Mouse (Mus musculus) myocyte (in vitro differentiated cells): ENCODE results near the gene Tmco4. TPM values are rescaled to one million over a fixed set of nuclear protein-coding genes. Genes with fewer than 3 reads are reported as not detected.

Experiments used
- H3K27me3 ChIP-seq: one replicate; pipeline ENCODE4 v1.6.1; 2011; ENCODE audit not compliant: control insufficient read depth, insufficient read depth, insufficient read length
- H3K36me3 ChIP-seq: one replicate; pipeline ENCODE4 v1.6.1; 2011; ENCODE audit not compliant: control insufficient read depth, insufficient read depth
- H3K4me2 ChIP-seq: one replicate; pipeline ENCODE4 v1.6.1; 2011; ENCODE audit warnings: low read depth, control low read depth
- H3K4me3 ChIP-seq: one replicate; pipeline ENCODE4 v1.5.1; 2011; ENCODE audit warnings: mild to moderate bottlenecking, control low read depth, moderate library complexity
- H3K79me2 ChIP-seq: one replicate; pipeline ENCODE4 v1.6.1; 2011; ENCODE audit not compliant: control insufficient read depth, insufficient read depth
- H3ac ChIP-seq: one replicate; pipeline ENCODE4 v1.6.1; 2011; ENCODE audit not compliant: control insufficient read depth, insufficient read length
- CEBPB ChIP-seq: IDR thresholded peaks from 2 replicates; pipeline ENCODE4 v1.6.1; 2011; ENCODE audit warnings: mild to moderate bottlenecking, moderate library complexity; ENCODE audit not compliant: poor library complexity, insufficient read depth, severe bottlenecking
- E2F4 ChIP-seq: IDR thresholded peaks from one replicate; pipeline ENCODE4 v1.6.1; 2011; ENCODE audit warnings: mild to moderate bottlenecking, control low read depth, moderate library complexity; ENCODE audit not compliant: insufficient read depth
- MAX ChIP-seq: IDR thresholded peaks from one replicate; pipeline ENCODE4 v1.6.1; 2011; ENCODE audit warnings: low read depth, mild to moderate bottlenecking, control low read depth
- MYOD1 ChIP-seq, 3 experiments: IDR thresholded peaks; one replicate each; pipeline ENCODE4 v1.6.1; 2011; ENCODE audit warnings: control low read depth in 2 of 3, low read depth in 2 of 3, mild to moderate bottlenecking in 2 of 3, moderate library complexity in 1 of 3; ENCODE audit not compliant: insufficient read length in 2 of 3, control insufficient read depth in 1 of 3
- MYOG ChIP-seq, 3 experiments: IDR thresholded peaks; one replicate each; pipeline ENCODE4 v1.6.1; 2011; ENCODE audit warnings: control low read depth in 2 of 3, low read depth in 2 of 3, mild to moderate bottlenecking in 2 of 3; ENCODE audit not compliant: insufficient read length in 2 of 3, control insufficient read depth in 1 of 3, insufficient read depth in 1 of 3
- POLR2A ChIP-seq: IDR thresholded peaks from one replicate; pipeline ENCODE4 v1.6.1; 2011; ENCODE audit warnings: low read depth, mild to moderate bottlenecking, control low read depth, moderate library complexity; ENCODE audit not compliant: insufficient read length
- POLR2AphosphoS2 ChIP-seq: IDR thresholded peaks from one replicate; pipeline ENCODE4 v1.6.1; 2011; ENCODE audit warnings: low read depth, control low read depth; ENCODE audit not compliant: insufficient read length
- REST ChIP-seq: IDR thresholded peaks from one replicate; pipeline ENCODE4 v1.6.1; 2011; ENCODE audit warnings: mild to moderate bottlenecking, control low read depth, moderate library complexity; ENCODE audit not compliant: insufficient read depth, insufficient read length
- SRF ChIP-seq: IDR thresholded peaks from one replicate; pipeline ENCODE4 v1.6.1; 2011; ENCODE audit warnings: low read depth; ENCODE audit not compliant: control insufficient read depth, insufficient read length
- TCF12 ChIP-seq: IDR thresholded peaks from one replicate; pipeline ENCODE4 v1.6.1; 2011; ENCODE audit warnings: mild to moderate bottlenecking, control low read depth; ENCODE audit not compliant: poor library complexity, insufficient read depth, severe bottlenecking
- TCF3 ChIP-seq: IDR thresholded peaks from one replicate; pipeline ENCODE4 v1.6.1; 2011; ENCODE audit warnings: low read depth, control low read depth; ENCODE audit not compliant: insufficient read length
- USF1 ChIP-seq: IDR thresholded peaks from one replicate; pipeline ENCODE4 v1.6.1; 2011; ENCODE audit warnings: low read depth, mild to moderate bottlenecking, control low read depth, moderate library complexity
- polyA plus RNA-seq: library from polyadenylated mRNA; unstranded; fragments of >200 nt; fragmentation: generic; extraction: Trizol; gene quantifications from one replicate; pipeline ENCODE4 v1.2.1, GENCODE M21; 2012; ENCODE audit warnings: missing spikeins

Gene Tmco4
- polyA plus RNA-seq, 1 experiment = 3.8 TPM

DNA sequence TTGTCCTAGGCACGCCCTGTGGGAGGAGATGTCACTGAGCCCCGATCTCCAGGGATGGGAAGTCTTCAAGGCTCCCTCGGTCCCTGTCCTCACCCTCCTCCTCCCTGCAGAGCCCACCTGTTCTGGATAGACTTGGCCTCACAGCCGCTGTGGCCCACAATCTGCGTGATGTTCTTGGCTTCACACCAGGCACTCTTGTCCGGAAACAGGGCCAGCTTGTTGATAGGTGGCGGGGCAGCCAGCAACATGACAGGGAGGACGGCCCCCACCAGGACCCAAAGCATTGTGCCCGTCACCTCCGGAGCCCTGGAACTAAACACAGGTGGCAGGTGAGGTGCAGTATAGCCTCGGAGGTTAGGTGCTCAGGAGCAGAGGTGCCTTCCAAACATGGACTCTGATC, 112.6 kb downstream of the Tmco4 start:
- TF ChIP-seq POLR2A (no peak), USF1 (no peak), CEBPB (no peak), MYOD1 (IDR thresholded peaks at IDR 0.05; ENCODE audit: control insufficient read depth in 1 of 3, insufficient read length in 2 of 3, low read depth in 2 of 3) (no peak), TCF3 (no peak), MAX (no peak), REST (no peak), SRF (no peak), POLR2AphosphoS2 (no peak), E2F4 (no peak), TCF12 (no peak), MYOG (IDR thresholded peaks at IDR 0.05; ENCODE audit: control insufficient read depth in 1 of 3, insufficient read depth in 1 of 3, insufficient read length in 2 of 3, low read depth in 2 of 3) (no peak)
- H3ac ChIP-seq = no peak overlapping the region
- no peak overlapping the region for H3K4me3 ChIP-seq
- no peaks in the 10 kb centered on the region for H3K79me2 ChIP-seq
- no peaks in the 10 kb centered on the region for H3K36me3 ChIP-seq
- no peak overlapping the region for H3K4me2 ChIP-seq
- no peaks in the 10 kb centered on the region for H3K27me3 ChIP-seq

- TF ChIP-seq SRF (no peak), TCF3 (no peak)
- Histone ChIP-seq H3K27me3 (no peaks in the 10 kb centered on the region), H3K4me2 (no peak overlapping the region), H3K4me3 (no peak overlapping the region), H3K36me3 (no peaks in the 10 kb centered on the region), H3K79me2 (no peaks in the 10 kb centered on the region), H3ac (no peak overlapping the region)
These were observed 113.3 kb downstream of the Tmco4 start for GRCm38 (mm10) chr4:139086037-139086436.

- TF ChIP-seq CEBPB (no peak), USF1 (no peak), REST (no peak), MYOD1 (IDR thresholded peaks at IDR 0.05; ENCODE audit: control insufficient read depth in 1 of 3, insufficient read length in 2 of 3, low read depth in 2 of 3) (no peak), POLR2A (no peak), TCF3 (no peak)
- Histone ChIP-seq H3K27me3 (no peaks in the 10 kb centered on the region), H3K4me2 (no peak overlapping the region), H3K79me2 (no peaks in the 10 kb centered on the region), H3K36me3 (no peaks in the 10 kb centered on the region), H3K4me3 (no peak overlapping the region), H3ac (no peak overlapping the region)
These were observed 114.3 kb downstream of the Tmco4 start for GRCm38 (mm10) chr4:139086984-139087383.

DNA sequence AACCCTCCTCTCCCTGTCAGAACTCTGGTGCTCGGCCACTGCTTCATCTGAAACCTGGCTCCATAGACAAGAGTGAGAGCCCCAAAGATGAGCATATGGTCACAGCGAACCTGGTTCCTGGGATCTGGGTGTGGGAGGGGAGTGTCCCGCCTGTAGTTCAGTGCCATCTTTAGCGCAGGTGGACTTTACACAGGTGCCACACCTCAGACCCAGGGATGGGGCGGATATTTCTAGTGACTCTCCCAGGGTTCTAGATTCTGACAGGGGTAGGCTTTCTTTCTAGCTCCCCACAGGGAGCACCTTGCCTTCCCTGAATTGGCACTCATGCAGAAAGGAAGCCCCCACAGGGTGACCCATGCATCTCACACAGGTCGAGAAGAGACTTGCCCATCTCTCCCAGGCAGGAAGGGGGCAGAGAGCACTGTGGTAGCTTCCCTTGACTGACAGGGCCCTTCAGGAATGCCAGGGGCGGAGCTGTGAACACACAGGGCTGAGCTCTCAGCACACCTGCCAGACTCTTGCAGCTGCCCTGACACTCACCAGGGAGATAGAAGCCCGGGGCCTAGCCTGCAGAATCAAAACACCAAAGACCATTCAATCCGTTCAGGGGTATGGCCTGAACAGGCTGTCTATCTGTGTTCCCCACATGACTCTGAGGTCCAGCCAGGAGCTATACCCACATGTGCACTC, 116.4 kb downstream of the Tmco4 start:
- no peaks in the 10 kb centered on the region for H3K27me3 ChIP-seq
- H3K79me2 ChIP-seq = no peaks in the 10 kb centered on the region
- TF ChIP-seq POLR2AphosphoS2 = no peak
- no peak for TF ChIP-seq TCF3
- peak in 1 of 3 experiments; percentile 50 for TF ChIP-seq MYOG (IDR thresholded peaks at IDR 0.05; ENCODE audit: control insufficient read depth in 1 of 3, insufficient read depth in 1 of 3, insufficient read length in 2 of 3, low read depth in 2 of 3)
- no peak for TF ChIP-seq USF1
- peak in 2 of 3 experiments; percentile 15 to 28 for TF ChIP-seq MYOD1 (IDR thresholded peaks at IDR 0.05; ENCODE audit: control insufficient read depth in 1 of 3, insufficient read length in 2 of 3, low read depth in 2 of 3)
- no peak for TF ChIP-seq REST
- no peak for TF ChIP-seq CEBPB
- TF ChIP-seq E2F4 = no peak
- H3ac ChIP-seq = no peak overlapping the region
- H3K36me3 ChIP-seq = no peaks in the 10 kb centered on the region
- no peak overlapping the region for H3K4me3 ChIP-seq
- H3K4me2 ChIP-seq = no peak overlapping the region

- peak overlapping the region; percentile 95 for H3K4me2 ChIP-seq
- H3K36me3 ChIP-seq = no peaks in the 10 kb centered on the region
- H3K4me3 ChIP-seq = peak overlapping the region; percentile 44
- no peaks in the 10 kb centered on the region for H3K27me3 ChIP-seq
- no peak overlapping the region for H3ac ChIP-seq
- no peaks in the 10 kb centered on the region for H3K79me2 ChIP-seq
- no peak for TF ChIP-seq TCF3
- no peak for TF ChIP-seq TCF12
- no peak for TF ChIP-seq MYOG (IDR thresholded peaks at IDR 0.05; ENCODE audit: control insufficient read depth in 1 of 3, insufficient read depth in 1 of 3, insufficient read length in 2 of 3, low read depth in 2 of 3)
- no peak for TF ChIP-seq CEBPB
- TF ChIP-seq USF1 = no peak
- no peak for TF ChIP-seq POLR2A
- TF ChIP-seq MYOD1 (IDR thresholded peaks at IDR 0.05; ENCODE audit: control insufficient read depth in 1 of 3, insufficient read length in 2 of 3, low read depth in 2 of 3) = no peak
- TF ChIP-seq POLR2AphosphoS2 = no peak
- TF ChIP-seq REST = no peak
- TF ChIP-seq SRF = no peak
- TF ChIP-seq E2F4 = no peak
- no peak for TF ChIP-seq MAX
These were observed 117.7 kb downstream of the Tmco4 start for GRCm38 (mm10) chr4:139090303-139090940.
